Mouse (Mus musculus) kidney, embryonic 15.5 days (tissue): ENCODE data around the gene Olfr957. TPM values are rescaled to one million over a fixed set of nuclear protein-coding genes. Genes with fewer than 3 reads are reported as not detected.

Experiments used
- polyA plus RNA-seq: library from polyadenylated mRNA; unstranded; fragments of >200 nt; fragmentation: Nextera tagmentation; extraction: Ambion mirVana; gene quantifications from 2 replicates; pipeline ENCODE4 v1.2.1, GENCODE M21; 2015

Olfr957 gene
- polyA plus RNA-seq, 1 experiment from 2014 or later = not detected

Other genes starting within 250 kb of the Olfr957 start
- not detected in 2 replicates for gene Olfr945, start 239.0 kb downstream of the Olfr957 start, polyA plus RNA-seq
- gene Olfr948, start 189.8 kb downstream of the Olfr957 start, polyA plus RNA-seq = not detected in 2 replicates
- gene Olfr951, start 128.4 kb downstream of the Olfr957 start, polyA plus RNA-seq = not detected in 2 replicates
- gene Olfr952, start 88.7 kb downstream of the Olfr957 start, polyA plus RNA-seq = not detected in 2 replicates
- gene Olfr954, start 59.1 kb downstream of the Olfr957 start, polyA plus RNA-seq = not detected in 2 replicates
- not detected in 2 replicates for gene Olfr955, start 43.9 kb downstream of the Olfr957 start, polyA plus RNA-seq
- not detected in 2 replicates for gene Olfr44, start 21.8 kb downstream of the Olfr957 start, polyA plus RNA-seq
- gene Olfr958, start 38.2 kb upstream of the Olfr957 start, polyA plus RNA-seq = not detected in 2 replicates
- not detected in 2 replicates for gene Olfr959, start 59.8 kb upstream of the Olfr957 start, polyA plus RNA-seq
- 22.0 and 23.4 TPM in 2 replicates for gene AW551984, start 88.6 kb upstream of the Olfr957 start, polyA plus RNA-seq
- gene Olfr148, start 94.8 kb upstream of the Olfr957 start, polyA plus RNA-seq = not detected in 2 replicates
- gene Olfr960, start 105.6 kb upstream of the Olfr957 start, polyA plus RNA-seq = 0.16 TPM in 1 of 2 replicates, not detected in the other
- not detected in 2 replicates for gene Olfr961, start 129.3 kb upstream of the Olfr957 start, polyA plus RNA-seq
- gene Olfr963, start 151.4 kb upstream of the Olfr957 start, polyA plus RNA-seq = not detected in 2 replicates
- gene Olfr149, start 191.3 kb upstream of the Olfr957 start, polyA plus RNA-seq = not detected in 2 replicates
- not detected in 2 replicates for gene Olfr965, start 195.5 kb upstream of the Olfr957 start, polyA plus RNA-seq
- not detected in 2 replicates for gene Olfr150, start 215.2 kb upstream of the Olfr957 start, polyA plus RNA-seq
- gene Olfr967, start 230.4 kb upstream of the Olfr957 start, polyA plus RNA-seq = not detected in 2 replicates